Mouse (Mus musculus): ENCODE measurements around the gene Vstm5.

GRCm38 (mm10) chr9:15211876-15212275, 27.0 kb upstream of the Vstm5 start:
- TF ChIP-seq CTCF (IDR thresholded peaks at IDR 0.05; ENCODE audit: control insufficient read depth, insufficient read depth, insufficient read length) (no peak), MYOG (IDR thresholded peaks at IDR 0.05; ENCODE audit: control insufficient read depth, extremely low read depth, insufficient read length) (no peak), MAX (IDR thresholded peaks at IDR 0.05) (no peak), USF1 (IDR thresholded peaks at IDR 0.05; ENCODE audit: low read depth) (no peak), MYOD1 (IDR thresholded peaks at IDR 0.05; ENCODE audit: control insufficient read depth, insufficient read length, low read depth) (no peak)

All from C2C12 (cell line).